ENCODE assay signal across 9 mouse cellular contexts in genomic region chr2:19198452-19199365, GRCm38 (mm10). TPM values are rescaled to one million over a fixed set of nuclear protein-coding genes. Genes with fewer than 3 reads are reported as not detected.
DNase-seq lines count a peak whose midpoint lies in the region; ATAC-seq and TF ChIP-seq lines count a peak whose summit lies in the region.
"Had no signal": no experiment of that assay in that cellular context is flagged by ENCODE, and none has a peak within 500 bp of the region (broad histone marks: within the 10 kb centered on the region; RNA-seq: fewer than 3 reads in every experiment).

Gene Armc3 (plus strand): TSS chr2:19199302.

- peak within 1 kb of the TSS; percentile 7 for H3K4me3 ChIP-seq in erythroblast, embryonic 14.5 days (replicated peaks)
- peak within 1 kb of the TSS; percentile 60 for H3K4me3 ChIP-seq in heart, embryonic 13.5 days
- H3K4me3 ChIP-seq in kidney, postnatal 0 days (replicated peaks; ENCODE audit: low read depth, low read length): peak within 1 kb of the TSS; percentile 44
- peak within 1 kb of the TSS; percentile 45 for H3K4me3 ChIP-seq in limb, embryonic 15.5 days
- H3K4me3 ChIP-seq in midbrain, embryonic 15.5 days: peak within 1 kb of the TSS; percentile 43

- H3K4me1 ChIP-seq in erythroblast, embryonic 14.5 days (ENCODE audit: control insufficient read depth): peaks cover 5% of the 10 kb centered on the region
- peaks cover 11% of the 10 kb centered on the region; the same call in 1 of the 2 replicates for H3K4me1 ChIP-seq in heart, embryonic 13.5 days
- no peaks in the 10 kb centered on the region for H3K4me1 ChIP-seq in kidney, postnatal 0 days (replicated peaks; ENCODE audit: insufficient read depth, low read length)
- peaks cover 11% of the 10 kb centered on the region for H3K4me1 ChIP-seq in limb, embryonic 15.5 days
- H3K4me1 ChIP-seq in midbrain, embryonic 15.5 days: peaks cover 10% of the 10 kb centered on the region

- H3K4me2 ChIP-seq in heart, embryonic 13.5 days: peak within 1 kb of the TSS; percentile 73
- peak within 1 kb of the TSS; percentile 72 for H3K4me2 ChIP-seq in kidney, postnatal 0 days (ENCODE audit: low read length)
- peak within 1 kb of the TSS; percentile 63 for H3K4me2 ChIP-seq in limb, embryonic 15.5 days
- H3K4me2 ChIP-seq in midbrain, embryonic 15.5 days: peak within 1 kb of the TSS; percentile 84

- TF ChIP-seq CTCF in kidney, postnatal 0 days (IDR thresholded peaks at IDR 0.05; ENCODE audit: low read depth): no peak

- H3K36me3 ChIP-seq in erythroblast, embryonic 14.5 days (ENCODE audit: control insufficient read depth): no peaks in the 10 kb centered on the region
- no peaks in the 10 kb centered on the region for H3K36me3 ChIP-seq in heart, embryonic 13.5 days
- H3K36me3 ChIP-seq in kidney, postnatal 0 days (ENCODE audit: insufficient read depth, low read length): no peaks in the 10 kb centered on the region
- no peaks in the 10 kb centered on the region for H3K36me3 ChIP-seq in limb, embryonic 15.5 days
- H3K36me3 ChIP-seq in midbrain, embryonic 15.5 days (replicated peaks): no peaks in the 10 kb centered on the region
- H3K36me3 ChIP-seq in splenic B cell, adult 2 months (ENCODE audit: control insufficient read depth, insufficient read depth, low read length, poor library complexity, severe bottlenecking): no peaks in the 10 kb centered on the region

- no peaks in the 10 kb centered on the region for H3K9me3 ChIP-seq in erythroblast, embryonic 14.5 days (ENCODE audit: control insufficient read depth, low read length)
- no peaks in the 10 kb centered on the region for H3K9me3 ChIP-seq in heart, embryonic 13.5 days
- no peaks in the 10 kb centered on the region for H3K9me3 ChIP-seq in kidney, postnatal 0 days (replicated peaks; ENCODE audit: low read length)
- no peaks in the 10 kb centered on the region for H3K9me3 ChIP-seq in limb, embryonic 15.5 days
- no peaks in the 10 kb centered on the region for H3K9me3 ChIP-seq in midbrain, embryonic 15.5 days

- H3K27me3 ChIP-seq in erythroblast, embryonic 14.5 days (ENCODE audit: control insufficient read depth): peaks cover 4% of the 10 kb centered on the region; the same call in 1 of the 2 replicates
- H3K27me3 ChIP-seq in heart, embryonic 13.5 days (replicated peaks): no peaks in the 10 kb centered on the region
- H3K27me3 ChIP-seq in kidney, postnatal 0 days (ENCODE audit: insufficient read depth, low read length): no peaks in the 10 kb centered on the region
- H3K27me3 ChIP-seq in limb, embryonic 15.5 days: no peaks in the 10 kb centered on the region
- H3K27me3 ChIP-seq in midbrain, embryonic 15.5 days (replicated peaks): no peaks in the 10 kb centered on the region
- no peaks in the 10 kb centered on the region for H3K27me3 ChIP-seq in splenic B cell, adult 2 months (ENCODE audit: control insufficient read depth, insufficient read depth, low read length, poor library complexity, severe bottlenecking)

- no peak within 1 kb of the TSS for H3K27ac ChIP-seq in heart, embryonic 13.5 days (replicated peaks)
- no peak within 1 kb of the TSS for H3K27ac ChIP-seq in kidney, postnatal 0 days
- no peak within 1 kb of the TSS for H3K27ac ChIP-seq in limb, embryonic 15.5 days
- peak within 1 kb of the TSS; percentile 70 for H3K27ac ChIP-seq in midbrain, embryonic 15.5 days

- peak; percentile 83 for DNase-seq in embryo, embryonic 11.5 days (ENCODE audit: low read depth, low spot score)
- DNase-seq in kidney, postnatal 0 days (ENCODE audit: low spot score): peak; percentile 84
- DNase-seq in splenic B cell, adult 2 months (ENCODE audit: low read depth, low spot score): peak; percentile 59

- H3K9ac ChIP-seq in heart, embryonic 13.5 days: peak within 1 kb of the TSS; percentile 80
- peak within 1 kb of the TSS; percentile 53; the same call in 1 of the 2 replicates for H3K9ac ChIP-seq in kidney, postnatal 0 days (ENCODE audit: low read depth, low read length)
- no peak within 1 kb of the TSS for H3K9ac ChIP-seq in limb, embryonic 15.5 days
- H3K9ac ChIP-seq in midbrain, embryonic 15.5 days: peak within 1 kb of the TSS; percentile 38

- 20% methylated on average over 24 of the region's 24 CpGs for WGBS in heart, embryonic 13.5 days
- 17% methylated on average over 24 of the region's 24 CpGs for WGBS in kidney, postnatal 0 days
- 20% methylated on average over 24 of the region's 24 CpGs for WGBS in limb, embryonic 15.5 days
- 15% methylated on average over 24 of the region's 24 CpGs for WGBS in midbrain, embryonic 15.5 days

- no peak for ATAC-seq in erythroblast, adult 5-6 weeks (replicated peaks; ENCODE audit: low FRiP score, poor library complexity, severe bottlenecking)
- no peak; the same call in 1 of the 2 replicates for ATAC-seq in heart, embryonic 13.5 days (ENCODE audit: extremely low read depth, insufficient number of reproducible peaks, low FRiP score, low TSS enrichment)
- ATAC-seq in kidney, postnatal 0 days (replicated peaks; ENCODE audit: low FRiP score, low read depth): peak; percentile 93
- ATAC-seq in limb, embryonic 15.5 days (ENCODE audit: insufficient number of reproducible peaks, low FRiP score, low TSS enrichment, low read depth): no peak
- peak; percentile 99 for ATAC-seq in midbrain, embryonic 15.5 days (replicated peaks)

RNA-seq across cellular contexts. Expression of gene Armc3, which starts in this region (rescaled TPM):
- not detected in 2 replicates for polyA plus RNA-seq in erythroblast, embryonic 14.5 days (2012)
- total RNA-seq in erythroblast, adult 5-6 weeks (2015; ENCODE audit: low replicate concordance): not detected in 2 replicates
- not detected in 2 replicates for total RNA-seq in erythroblast, adult 5-6 weeks (2017; ENCODE audit: low replicate concordance)
- 0.20 TPM in 1 of 2 replicates, not detected in the other for polyA plus RNA-seq in heart, embryonic 13.5 days (2015; fragmentation: Nextera tagmentation; extraction: Ambion mirVana)
- 0.26 and 0.34 TPM in 2 replicates for polyA plus RNA-seq in kidney, postnatal 0 days (2015; fragmentation: Nextera tagmentation; extraction: Ambion mirVana)
- 0.07 and 0.23 TPM in 2 replicates for polyA plus RNA-seq in limb, embryonic 15.5 days (2015; fragmentation: Nextera tagmentation; extraction: Ambion mirVana)
- polyA plus RNA-seq in midbrain, embryonic 15.5 days (2015; fragmentation: Nextera tagmentation; extraction: Ambion mirVana): 1.3 and 1.7 TPM in 2 replicates
- polyA plus RNA-seq: C2C12 had no signal

Comparison
In these comparisons a context has a peak if more than half of its experiments do, and no peak if none do; other contexts are left out.
1. Peak in DNase-seq, ATAC-seq, H3K4me3 ChIP-seq, H3K9ac ChIP-seq and H3K4me2 ChIP-seq in kidney, postnatal 0 days; RNA of the gene not detected or under 1 TPM.
2. H3K4me3 ChIP-seq: peak in every context shown above with its lines; median percentile 60 in heart, embryonic 13.5 days; 45 in limb, embryonic 15.5 days; 44 in kidney, postnatal 0 days; 43 in midbrain, embryonic 15.5 days; 7 in erythroblast, embryonic 14.5 days.